Mouse (Mus musculus): Measurements from ENCODE around the gene Stom.

Gene Stom

DNA sequence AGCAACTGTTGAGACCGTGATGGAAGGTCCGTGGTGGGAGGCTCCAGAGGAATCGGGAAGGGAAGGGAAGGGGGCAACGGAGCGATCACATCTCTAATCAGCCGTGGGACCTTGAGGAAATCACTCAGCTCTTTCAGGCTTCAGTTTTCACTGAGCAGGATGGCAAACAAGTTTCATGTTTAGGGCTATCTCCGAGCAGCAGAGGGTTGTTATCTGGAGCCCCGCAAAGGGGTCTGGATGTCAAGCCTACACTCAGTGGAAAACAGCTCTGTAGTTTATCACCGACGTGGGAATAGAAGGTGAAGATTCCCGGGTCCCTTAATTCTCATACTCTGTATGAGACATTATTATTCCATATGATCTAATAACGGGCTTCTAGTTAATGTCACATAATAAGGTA, 18.4 kb downstream of the Stom start:
- DNase-seq, result peak; percentile 65

DNA sequence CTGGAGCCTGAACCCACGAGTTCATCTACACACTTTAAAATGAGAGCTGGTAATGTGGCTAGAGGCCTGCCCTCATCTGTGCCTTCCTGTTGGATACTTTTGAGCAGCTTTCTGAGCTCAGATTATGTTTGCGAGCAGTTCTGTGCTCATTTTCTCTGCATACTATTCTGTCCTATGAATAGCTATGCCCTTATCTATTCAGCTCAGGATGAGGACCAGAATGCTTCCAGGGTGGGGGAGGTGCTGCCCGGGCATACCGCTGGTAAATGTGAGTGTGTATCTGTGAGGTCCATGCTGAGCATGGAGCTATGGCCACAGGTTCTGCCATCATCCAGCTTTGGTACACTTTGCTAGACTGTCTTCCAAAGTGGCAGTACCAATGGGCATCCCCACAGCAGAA, 19.2 kb downstream of the Stom start:
- peak; percentile 84 for DNase-seq

DNA sequence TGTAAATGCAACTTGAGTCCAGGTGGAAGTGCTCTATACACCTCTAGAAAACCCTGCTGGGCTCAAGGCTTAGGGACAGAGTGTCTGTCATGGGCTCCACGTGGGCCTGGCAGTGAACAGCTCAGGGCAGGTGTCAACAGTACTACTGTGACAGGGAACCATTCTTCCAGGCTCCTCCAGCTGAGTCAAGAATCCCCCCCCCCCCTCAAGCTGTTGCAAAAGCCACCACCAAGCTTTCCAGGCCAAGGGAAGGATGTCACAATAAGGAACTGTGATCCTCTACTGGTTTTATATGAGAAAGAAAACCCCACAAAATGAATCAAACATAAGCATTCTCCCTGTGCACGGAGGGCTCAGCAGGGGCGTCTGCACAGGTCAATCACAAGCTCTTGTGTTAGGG, 22.5 kb downstream of the Stom start:
- DNase-seq, result no peak

DNA sequence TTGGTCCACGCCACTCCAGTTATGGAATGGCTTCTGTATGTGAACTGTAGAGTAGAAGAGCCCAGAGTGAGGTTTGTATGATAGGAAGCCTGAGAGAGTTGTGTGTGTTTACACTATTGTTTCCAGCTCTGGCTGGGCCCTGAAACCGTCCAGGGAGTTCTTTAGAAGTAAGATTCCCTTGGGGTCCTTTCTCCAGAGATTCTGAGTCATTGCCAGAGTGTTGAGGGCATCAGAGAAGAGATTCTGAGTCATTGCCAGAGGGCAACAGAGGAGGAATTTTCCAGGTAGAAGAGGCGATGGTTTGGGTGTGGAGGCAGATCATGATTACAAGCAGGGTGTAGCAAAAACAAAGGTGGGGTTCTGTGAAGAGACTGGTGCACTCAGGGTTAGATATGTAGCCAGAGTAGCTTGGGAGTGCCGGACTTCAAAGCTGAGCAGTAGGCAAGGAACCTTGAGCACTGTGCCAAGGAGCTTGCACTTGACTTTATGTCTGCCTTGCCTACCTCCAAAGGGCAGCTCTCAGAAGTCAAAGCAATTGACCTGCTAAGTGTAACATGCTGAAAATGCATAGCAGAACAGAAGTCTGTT, 26.8 kb downstream of the Stom start:
- no peak for DNase-seq

GRCm38 (mm10) chr2:35308166-35308565, 28.6 kb downstream of the Stom start:
- no peak for DNase-seq

GRCm38 (mm10) chr2:35302049-35302885, 34.5 kb downstream of the Stom start:
- no peak for DNase-seq

- no peak for DNase-seq
Measured at GRCm38 (mm10) chr2:35299437-35299836, 37.3 kb downstream of the Stom start.

DNA sequence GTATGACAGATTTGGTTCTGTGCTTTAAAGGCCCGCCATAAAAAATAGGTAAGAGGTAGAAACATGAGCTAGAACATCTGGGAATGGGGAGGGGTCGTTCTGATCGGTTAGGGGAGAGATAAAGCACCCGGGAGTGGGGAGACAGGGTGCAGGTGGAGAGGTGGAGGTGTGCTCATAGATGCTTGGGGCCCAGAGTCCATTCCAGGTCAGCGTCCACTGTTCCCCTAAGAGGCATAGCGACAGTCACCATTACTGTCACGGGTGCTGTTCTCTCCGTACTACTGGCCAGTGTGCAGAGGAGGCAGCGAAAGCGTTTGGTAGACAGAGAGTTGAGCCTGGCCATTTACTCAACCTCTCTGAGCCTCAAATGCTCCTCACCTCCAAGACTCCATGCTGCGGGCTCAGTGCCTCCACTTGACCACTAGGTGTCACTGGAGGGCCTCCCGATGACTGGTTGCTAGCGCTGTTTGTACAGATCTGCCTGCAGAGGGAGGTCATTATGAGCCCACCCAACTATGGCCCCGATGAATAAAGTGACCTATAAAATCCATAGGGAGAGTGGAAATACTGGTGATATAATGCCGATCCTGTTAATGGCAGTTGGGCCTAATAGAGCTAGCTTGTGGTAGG, 39.0 kb downstream of the Stom start:
- DNase-seq, result peak; percentile 84

DNA sequence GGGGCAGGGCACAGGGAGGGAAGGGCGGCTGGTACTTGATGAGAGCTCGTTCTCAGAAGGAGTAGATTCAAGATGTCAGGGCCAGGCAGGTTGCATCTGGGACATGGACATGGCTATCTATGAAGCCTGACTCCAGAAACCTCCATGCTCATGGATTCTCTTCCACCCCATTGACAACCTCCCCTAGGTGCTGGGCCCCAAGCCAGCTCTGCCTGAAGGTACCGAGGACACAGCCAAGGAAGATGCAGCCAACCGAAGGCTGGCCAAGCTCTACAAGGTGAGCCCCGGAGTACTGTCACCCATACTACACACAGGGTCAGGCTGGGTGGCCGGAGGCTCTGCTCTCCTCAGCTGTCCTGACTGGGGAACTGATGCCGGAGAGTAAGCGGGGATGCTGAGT, 43.5 kb downstream of the Stom start:
- DNase-seq, result no peak

DNA sequence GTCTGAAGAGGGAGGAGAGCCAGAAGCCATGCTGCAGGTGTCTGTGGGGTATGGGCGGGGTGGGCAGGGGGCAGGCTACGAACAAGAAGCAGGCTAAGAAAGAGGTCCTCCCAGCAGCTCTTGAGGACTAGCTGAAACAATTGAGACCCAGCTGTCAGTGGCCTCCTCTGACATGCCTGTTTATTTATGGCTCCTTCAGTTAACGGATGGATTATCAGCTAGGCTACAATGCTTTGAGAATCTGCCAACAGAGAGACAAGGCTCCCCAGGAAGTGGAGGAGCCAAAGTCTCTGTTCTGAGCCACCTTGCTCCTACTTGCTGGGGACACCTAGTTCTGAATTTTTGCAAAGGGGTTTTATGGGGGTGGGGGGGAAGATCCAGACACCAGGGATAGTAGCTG, 44.1 kb downstream of the Stom start:
- no peak for DNase-seq

GRCm38 (mm10) chr2:35291856-35292255, 44.9 kb downstream of the Stom start:
- DNase-seq, result peak; percentile 63

DNA sequence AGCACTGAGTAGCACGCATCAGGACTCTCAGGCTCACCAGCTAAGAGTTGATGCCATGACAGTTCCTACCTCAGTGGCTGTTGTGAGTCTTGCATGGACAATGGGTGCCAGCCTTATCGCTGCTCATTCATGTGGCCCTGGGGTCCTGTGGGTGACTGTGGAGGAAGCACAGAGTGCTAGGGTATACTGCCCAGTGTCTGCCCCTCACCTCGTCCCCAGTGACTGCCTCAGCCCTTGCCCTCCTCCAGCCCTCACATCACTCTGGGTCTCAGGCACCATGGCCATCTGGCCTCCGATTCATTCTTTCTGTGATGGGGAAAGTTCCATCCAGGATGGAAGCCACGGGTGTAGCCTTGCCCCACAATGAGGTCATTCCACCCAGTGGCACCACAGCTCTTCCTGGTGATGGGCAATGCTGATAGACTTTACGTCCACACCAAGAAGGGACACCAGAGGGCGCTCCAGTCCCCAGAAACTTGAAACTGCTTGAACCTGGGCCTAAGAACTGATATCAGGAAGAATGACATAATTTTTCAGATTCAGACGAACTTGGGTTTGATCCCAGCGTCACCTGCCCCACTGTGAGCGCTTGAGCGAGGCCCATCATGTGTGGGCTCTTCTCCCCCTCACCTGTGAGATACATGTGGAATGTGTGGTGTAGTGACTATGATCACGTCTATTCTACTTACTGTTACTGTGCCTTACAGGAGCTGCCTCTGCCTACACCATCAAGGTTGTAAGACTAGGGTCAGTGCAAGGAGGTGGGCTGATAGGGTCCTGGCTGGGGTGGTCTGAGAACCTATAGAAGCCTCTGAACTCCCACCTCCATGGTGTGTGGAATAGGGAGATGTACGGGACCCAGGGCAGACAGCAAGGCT, 47.8 kb downstream of the Stom start:
- peak; percentile 77 for DNase-seq

DNA sequence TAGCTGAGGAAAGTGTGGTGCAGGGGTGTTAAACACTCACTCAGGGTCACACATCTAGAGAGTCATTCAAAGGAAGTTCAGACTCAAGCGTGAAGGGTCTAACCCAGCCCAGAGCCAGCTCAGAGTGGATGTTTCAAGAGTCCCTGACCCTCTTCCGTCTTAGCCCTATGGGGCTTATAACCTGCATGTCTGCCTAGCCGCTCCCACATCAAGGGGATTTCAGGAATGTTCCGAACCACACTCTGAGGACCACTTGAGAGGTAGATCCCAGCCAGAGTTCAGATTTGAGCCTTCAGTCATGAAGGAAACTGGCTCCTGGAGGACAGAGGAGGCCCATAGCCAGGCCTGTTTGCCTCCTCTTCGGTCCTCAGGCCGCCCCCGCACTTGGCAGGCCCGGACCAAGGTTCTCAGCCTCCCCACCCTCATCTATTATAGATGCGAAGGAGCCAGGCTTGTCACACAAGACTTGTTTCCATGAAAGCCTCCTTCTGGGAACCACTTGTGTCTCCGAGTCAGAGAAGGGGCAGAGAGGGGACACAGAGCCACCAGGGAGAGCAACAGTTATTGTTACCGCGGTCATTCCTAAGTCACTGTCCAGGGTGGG, 49.7 kb downstream of the Stom start:
- DNase-seq, result no peak

GRCm38 (mm10) chr2:35285209-35285608, 51.6 kb downstream of the Stom start:
- no peak for DNase-seq

- DNase-seq, result no peak
Measured at GRCm38 (mm10) chr2:35283997-35284396, 52.8 kb downstream of the Stom start.

GRCm38 (mm10) chr2:35282214-35282613, 54.6 kb downstream of the Stom start:
- DNase-seq, result peak; percentile 53

DNA sequence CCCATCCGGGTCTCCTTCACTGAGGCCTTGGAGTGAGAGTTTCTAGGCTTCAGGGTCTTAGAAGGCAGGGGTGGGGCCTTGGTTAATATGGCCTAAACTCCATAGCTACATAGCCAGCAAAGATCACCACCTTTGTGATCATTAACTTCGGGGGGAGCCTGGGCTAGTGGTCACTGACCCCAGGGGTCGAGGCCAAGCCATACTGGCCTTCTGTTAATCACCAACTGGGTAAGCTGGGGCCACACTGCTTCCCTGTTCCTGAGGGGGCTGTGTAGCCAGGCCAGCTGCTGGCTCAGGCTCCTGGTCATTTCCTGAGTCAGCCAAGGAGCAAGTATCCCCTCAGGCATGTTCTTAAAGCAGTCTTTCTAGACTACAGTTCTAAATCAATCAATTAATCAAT, 56.8 kb downstream of the Stom start:
- peak; percentile 54 for DNase-seq

- DNase-seq, result no peak
Measured at GRCm38 (mm10) chr2:35278371-35279210, 58.2 kb downstream of the Stom start.

GRCm38 (mm10) chr2:35277686-35278085, 59.1 kb downstream of the Stom start:
- no peak for DNase-seq

DNA sequence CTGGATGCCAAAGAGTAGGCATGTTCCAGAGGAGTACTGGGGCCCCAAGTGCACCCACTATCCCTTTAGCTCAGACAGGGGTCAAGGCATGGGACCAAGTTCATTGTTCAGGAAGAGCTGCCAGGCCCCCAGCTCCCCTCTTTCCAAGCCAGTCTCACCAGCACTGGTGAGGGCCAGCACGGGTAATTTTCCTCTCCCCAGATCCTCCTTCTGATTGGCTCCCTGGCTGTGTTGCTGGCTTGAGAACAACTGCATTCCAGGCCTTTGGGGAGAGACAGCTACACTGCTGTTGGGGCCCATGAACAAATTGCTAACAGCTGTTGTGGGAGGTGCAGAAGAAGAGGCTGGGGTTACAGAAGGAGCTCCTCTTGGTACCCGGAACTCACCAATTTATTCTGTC, 63.2 kb downstream of the Stom start:
- DNase-seq, result no peak

GRCm38 (mm10) chr2:35272881-35273280, 63.9 kb downstream of the Stom start:
- DNase-seq, result no peak

- DNase-seq, result no peak
Measured at GRCm38 (mm10) chr2:35271817-35272216, 65.0 kb downstream of the Stom start.
